Mouse (Mus musculus): ENCODE data around the gene Pcdh15.

DNA sequence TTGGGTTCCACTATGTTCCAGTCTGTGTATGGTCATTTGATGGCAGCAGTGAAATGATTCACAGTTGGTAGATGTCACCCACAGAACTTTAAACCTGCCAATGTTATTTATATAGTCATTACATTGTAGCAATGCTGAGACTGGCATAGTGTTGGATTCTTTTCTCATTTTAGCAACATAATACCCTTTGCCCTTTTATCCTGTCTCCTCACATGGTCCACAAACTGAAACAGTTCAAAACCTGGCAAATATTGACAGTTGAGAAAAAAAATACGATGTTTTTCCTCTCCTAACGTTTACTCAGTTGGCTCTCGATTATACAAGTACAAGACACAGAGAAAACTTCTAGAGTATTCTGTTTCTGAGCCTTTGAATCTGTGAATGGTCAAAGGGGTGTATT is 38.8 kb downstream of the Pcdh15 start:
- TF ChIP-seq CTCF (IDR thresholded peaks at IDR 0.05; ENCODE audit: extremely low read depth, insufficient read depth, low read length) (no peak), POLR2A (IDR thresholded peaks at IDR 0.05; ENCODE audit: extremely low read depth, insufficient read depth, low read length) (no peak)
